Mouse (Mus musculus): Measurements from ENCODE around the gene Rps16.

The Rps16 gene

DNA sequence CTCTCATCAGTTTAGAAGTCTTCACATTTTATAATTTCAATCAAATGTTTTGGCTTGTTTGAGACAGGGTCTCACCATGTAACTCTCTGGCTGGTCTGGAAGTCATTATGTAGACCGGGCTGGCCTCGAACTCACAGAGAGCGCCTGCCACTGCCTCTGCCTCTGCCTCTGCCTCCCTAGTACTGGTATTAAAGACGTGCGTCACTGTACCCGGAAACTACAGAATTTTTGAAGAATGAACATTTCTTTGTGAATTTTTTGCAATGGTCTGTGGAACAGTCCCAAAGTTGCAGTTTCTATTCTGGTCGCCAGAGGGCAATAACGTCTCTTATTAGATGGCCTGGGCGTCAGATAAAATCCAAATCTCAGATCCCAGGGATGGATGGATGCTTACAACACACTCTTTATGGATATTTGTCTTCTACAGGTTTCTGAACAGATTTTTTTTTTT, 22.7 kb downstream of the Rps16 start:
- peak; percentile 93 for DNase-seq (ENCODE audit: low read depth, low spot score)

GRCm38 (mm10) chr7:28373891-28374495, 23.5 kb downstream of the Rps16 start:
- peak; percentile 61 for DNase-seq (ENCODE audit: low read depth, low spot score)

GRCm38 (mm10) chr7:28374647-28375046, 24.2 kb downstream of the Rps16 start:
- DNase-seq (ENCODE audit: low read depth, low spot score), result peak; percentile 76

DNA sequence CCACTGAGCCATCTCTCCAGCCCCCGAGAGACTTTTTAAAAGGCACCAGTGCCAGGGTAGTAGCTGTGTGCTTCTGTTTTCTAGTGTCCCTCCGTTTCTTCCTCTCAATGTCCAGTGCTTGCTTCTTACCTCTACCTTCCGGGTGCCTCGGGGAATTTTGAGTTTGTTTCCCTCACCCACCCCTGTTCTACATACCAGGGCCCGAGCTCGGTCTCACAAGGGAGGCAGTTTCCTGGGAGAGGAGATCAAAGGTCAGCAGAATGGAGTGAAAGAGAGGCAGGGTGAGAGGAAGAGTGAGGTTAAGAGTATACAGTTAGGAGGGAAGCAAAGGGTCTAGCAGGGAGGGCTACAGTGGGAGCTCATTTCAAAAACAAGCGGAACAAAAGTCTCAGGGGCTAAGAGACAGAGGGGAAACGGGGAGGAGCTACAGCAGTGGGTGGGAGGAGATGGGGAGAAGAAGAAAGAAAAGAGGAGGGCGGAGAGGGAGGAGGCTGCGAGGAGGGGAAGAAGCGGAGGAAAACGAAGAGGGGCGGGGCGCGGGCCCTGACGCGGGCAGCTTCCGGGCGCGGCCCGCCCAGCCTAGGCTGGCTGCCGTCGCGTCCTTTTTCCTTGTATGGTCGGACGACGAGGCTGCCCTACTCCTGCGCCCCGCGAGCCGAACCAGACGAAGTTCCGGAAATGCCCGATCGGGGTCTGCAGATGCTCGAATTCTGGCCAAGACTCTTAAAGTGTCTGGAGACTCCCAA, 24.9 kb downstream of the Rps16 start:
- DNase-seq (ENCODE audit: low read depth, low spot score), result peak; percentile 96

GRCm38 (mm10) chr7:28376011-28376771, 25.7 kb downstream of the Rps16 start:
- DNase-seq (ENCODE audit: low read depth, low spot score), result peak; percentile 90

- peak; percentile 60 for DNase-seq (ENCODE audit: low read depth, low spot score)
Observed at GRCm38 (mm10) chr7:28377190-28378065, 27.0 kb downstream of the Rps16 start.

DNA sequence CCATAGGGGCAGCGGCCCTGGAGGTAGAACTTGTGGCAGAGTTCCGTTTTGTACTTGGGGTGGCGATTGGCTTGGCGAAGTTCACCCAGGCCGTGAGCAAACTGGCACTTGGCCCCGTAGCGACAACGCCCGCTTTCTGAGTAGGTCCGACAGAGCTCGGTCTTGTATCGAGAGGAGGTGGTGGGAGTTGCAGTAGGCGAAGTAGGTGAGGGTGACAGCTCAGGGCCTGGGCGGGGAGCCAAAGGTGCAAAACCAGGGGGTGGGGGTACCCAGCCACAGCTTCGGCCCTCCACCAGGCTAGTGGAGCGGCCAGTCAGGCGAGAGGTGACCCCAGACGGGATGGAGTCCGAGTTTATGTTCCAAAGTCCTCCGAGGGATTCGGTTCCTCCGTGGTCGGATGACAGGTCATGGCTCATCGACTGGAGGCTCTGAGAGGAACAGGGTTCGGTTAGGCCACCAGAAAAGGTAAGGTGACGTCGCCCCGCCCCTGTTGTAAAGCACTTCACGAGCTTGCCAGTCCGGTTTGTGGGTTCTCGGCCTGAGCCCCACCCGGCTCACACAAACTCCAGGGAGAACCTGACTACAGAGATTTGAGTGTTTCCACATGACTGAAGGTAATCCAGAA, 27.7 kb downstream of the Rps16 start:
- peak; percentile 79 for DNase-seq (ENCODE audit: low read depth, low spot score)

DNA sequence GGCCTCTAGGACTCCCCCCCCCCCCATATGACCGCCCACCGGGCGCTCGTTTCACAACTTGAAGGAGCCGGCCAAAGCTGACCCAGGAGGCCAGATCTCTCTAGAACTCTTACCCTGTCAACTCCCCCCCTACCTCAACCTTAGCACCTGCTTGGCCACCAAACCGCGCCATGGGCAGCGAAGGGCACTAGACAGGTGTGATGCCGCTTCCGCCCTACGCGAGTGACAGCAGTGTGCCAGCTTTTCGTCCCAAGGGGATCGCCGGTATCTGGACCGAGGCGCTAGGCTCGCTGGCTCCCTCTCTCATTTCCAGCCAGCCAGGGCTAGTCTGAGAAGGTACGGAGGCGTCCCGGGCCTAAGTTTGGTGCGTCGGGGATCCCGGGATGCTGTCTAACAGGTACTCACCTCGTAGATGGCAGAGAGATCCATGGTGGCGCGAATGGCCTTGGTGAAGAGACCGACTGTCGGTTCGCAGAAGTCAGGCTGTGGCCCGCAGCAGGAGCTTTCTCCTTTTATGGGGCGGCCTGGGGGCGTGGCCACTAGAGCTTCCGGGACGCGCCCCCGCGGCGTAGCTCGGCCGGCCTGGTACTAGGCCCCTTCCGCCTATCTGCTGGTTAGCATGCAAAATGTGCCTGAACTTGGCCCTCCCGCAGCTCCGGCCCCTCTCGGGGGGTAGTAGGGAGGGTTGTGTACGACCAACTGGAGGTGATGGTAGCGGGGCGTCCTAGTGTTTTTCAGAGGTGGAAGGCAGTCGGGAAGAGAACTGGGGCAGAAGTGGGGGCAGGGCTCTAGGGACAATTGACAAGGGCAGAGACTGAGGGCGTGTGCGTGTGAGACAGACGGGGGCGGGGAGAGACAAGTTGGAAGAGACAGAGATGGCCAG, 28.6 kb downstream of the Rps16 start:
- peak; percentile 97 for DNase-seq (ENCODE audit: low read depth, low spot score)

GRCm38 (mm10) chr7:28380237-28381016, 30.0 kb downstream of the Rps16 start, which contains the start of gene Zfp36:
TSS of gene Zfp36 (minus strand) at chr7:28380253.
- DNase-seq (ENCODE audit: low read depth, low spot score), result peak; percentile 53

- peak; percentile 98 for DNase-seq (ENCODE audit: low read depth, low spot score)
Observed at GRCm38 (mm10) chr7:28381017-28381790, 30.8 kb downstream of the Rps16 start.

GRCm38 (mm10) chr7:28381938-28382337, 31.5 kb downstream of the Rps16 start:
- peak; percentile 97 for DNase-seq (ENCODE audit: low read depth, low spot score)

DNA sequence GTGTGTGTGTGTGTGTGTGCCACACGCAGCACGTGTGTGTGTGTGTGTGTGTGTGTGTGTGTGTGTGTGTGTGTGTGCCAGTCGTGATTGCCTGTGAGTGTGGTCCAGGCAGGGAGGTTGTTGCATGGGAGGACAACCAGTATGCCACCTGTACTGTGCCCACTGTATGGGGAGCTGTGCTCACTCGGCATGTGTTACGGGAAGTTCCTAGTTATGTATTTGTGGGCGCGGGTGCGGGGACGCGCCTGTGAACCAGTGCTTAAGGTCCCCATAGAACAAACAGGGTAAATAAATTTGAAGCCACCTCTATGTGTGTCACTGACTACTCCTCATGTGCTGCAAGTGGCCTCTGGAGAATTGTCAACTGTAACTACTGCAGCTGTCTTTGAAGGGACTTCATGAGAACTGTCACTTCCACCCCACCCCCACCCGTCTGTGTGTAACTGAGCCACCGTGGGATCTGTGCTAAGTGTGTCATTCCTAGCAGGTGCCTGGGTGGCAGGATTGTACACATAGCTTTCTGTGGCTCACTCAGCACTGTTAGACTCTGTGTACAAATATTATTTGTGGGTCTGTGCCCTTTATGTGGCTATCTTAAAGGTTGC, 32.0 kb downstream of the Rps16 start:
- peak; percentile 90 for DNase-seq (ENCODE audit: low read depth, low spot score)

- peak; percentile 95 for DNase-seq (ENCODE audit: low read depth, low spot score)
Observed at GRCm38 (mm10) chr7:28382981-28383396, 32.5 kb downstream of the Rps16 start.

DNA sequence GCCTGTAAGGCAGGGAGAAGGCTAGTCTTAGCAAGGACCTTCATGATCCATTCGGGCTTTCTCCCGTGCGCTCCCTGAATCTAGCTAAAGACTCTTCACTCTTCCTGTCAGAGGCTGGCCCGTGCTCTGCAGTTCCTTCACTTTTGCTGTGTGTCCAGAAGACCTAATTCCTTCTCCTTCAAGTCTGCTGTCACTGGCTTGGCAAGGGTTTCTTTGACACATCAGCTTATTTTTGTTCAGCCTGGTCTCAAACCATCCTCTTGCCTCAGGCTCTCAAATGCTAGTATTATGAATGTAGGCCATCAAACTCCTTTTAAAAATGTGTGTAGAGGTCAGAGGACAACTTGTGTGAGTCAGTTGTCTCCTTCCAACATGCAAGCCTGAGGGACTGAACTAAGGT, 33.2 kb downstream of the Rps16 start:
- peak; percentile 41 for DNase-seq (ENCODE audit: low read depth, low spot score)

GRCm38 (mm10) chr7:28384162-28384561, 33.7 kb downstream of the Rps16 start:
- DNase-seq (ENCODE audit: low read depth, low spot score), result peak; percentile 75

- no peak for DNase-seq (ENCODE audit: low read depth, low spot score)
Observed at GRCm38 (mm10) chr7:28385196-28385595, 34.7 kb downstream of the Rps16 start.

DNA sequence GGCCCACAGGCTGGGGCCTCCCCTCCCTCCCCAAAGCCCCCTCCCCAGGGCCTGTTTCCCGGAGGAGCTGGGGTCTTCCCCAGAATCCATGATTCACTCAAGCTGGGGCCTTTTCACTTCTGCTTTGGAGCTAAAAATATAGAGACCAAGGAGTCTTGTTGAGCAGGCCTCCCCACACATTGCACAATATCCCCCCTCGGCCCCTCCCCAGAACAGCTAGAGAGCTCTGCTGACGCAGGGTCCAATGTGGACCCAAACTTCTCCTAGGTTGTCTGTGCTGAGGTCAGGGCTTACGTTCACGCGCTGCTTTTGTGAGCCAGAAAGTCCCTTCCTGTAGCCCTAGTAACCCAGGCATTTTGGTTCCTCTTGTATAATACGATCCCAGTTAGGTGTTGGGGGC, 35.6 kb downstream of the Rps16 start:
- DNase-seq (ENCODE audit: low read depth, low spot score), result peak; percentile 24

DNA sequence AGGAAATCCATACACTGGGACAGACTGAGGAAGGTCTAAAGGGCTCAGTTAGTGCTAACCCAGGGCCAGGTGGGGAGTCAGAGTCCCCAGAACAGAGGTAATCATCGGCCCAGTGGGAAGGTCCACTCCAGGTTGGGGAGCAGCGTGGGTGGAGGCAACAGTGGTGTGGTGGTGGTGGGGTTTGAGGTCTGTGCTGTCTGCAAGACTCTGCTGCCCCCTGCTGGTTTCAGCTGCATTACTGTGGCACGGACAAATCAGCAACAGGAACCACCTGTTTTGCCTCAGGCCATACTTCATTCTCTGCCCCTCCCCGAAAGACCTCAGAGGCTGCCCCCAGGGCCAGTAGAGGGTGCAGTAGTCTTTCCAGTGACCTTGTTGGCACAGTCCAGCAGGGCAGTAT, 36.0 kb downstream of the Rps16 start:
- peak; percentile 88 for DNase-seq (ENCODE audit: low read depth, low spot score)

Data from CD4-positive helper T cell, adult 2 months (primary cell).